Mouse (Mus musculus): ENCODE results near the gene Auts2. TPM values are rescaled to one million over a fixed set of nuclear protein-coding genes. Genes with fewer than 3 reads are reported as not detected.

Gene Auts2
- polyA plus RNA-seq, 1 experiment from 2014 or later: 47.7 TPM

- H3K36me3 ChIP-seq (ENCODE audit: control insufficient read depth, insufficient read depth, low read length): no peaks in the 10 kb centered on the region
- H3K4me3 ChIP-seq (ENCODE audit: low read depth, low read length): no peak overlapping the region
- H3K27me3 ChIP-seq (ENCODE audit: control insufficient read depth, insufficient read depth, low read length): no peaks in the 10 kb centered on the region
- ATAC-seq (ENCODE audit: insufficient number of reproducible peaks, insufficient read depth, low FRiP score, low read depth): no peak
- H3K4me2 ChIP-seq (replicated peaks; ENCODE audit: low read depth, low read length): no peak overlapping the region
- no peaks in the 10 kb centered on the region for H3K9me3 ChIP-seq (ENCODE audit: control insufficient read depth, low read depth, low read length)
- no peak overlapping the region for H3K9ac ChIP-seq (replicated peaks; ENCODE audit: low read depth, low read length)
- no peaks in the 10 kb centered on the region for H3K4me1 ChIP-seq (ENCODE audit: control insufficient read depth, insufficient read depth, low read length)
- no peak overlapping the region for H3K27ac ChIP-seq (ENCODE audit: low read length)
These were observed 746.1 kb downstream of the Auts2 start for GRCm38 (mm10) chr5:131797044-131797443.

GRCm38 (mm10) chr5:131794411-131795133, 748.6 kb downstream of the Auts2 start:
- H3K4me2 ChIP-seq (replicated peaks; ENCODE audit: low read depth, low read length): no peak overlapping the region
- 57% methylated on average over 18 of the region's 18 CpGs for WGBS
- no peaks in the 10 kb centered on the region for H3K4me1 ChIP-seq (ENCODE audit: control insufficient read depth, insufficient read depth, low read length)
- no peak for ATAC-seq (ENCODE audit: insufficient number of reproducible peaks, insufficient read depth, low FRiP score, low read depth)
- H3K9me3 ChIP-seq (ENCODE audit: control insufficient read depth, low read depth, low read length): no peaks in the 10 kb centered on the region
- no peak overlapping the region for H3K4me3 ChIP-seq (ENCODE audit: low read depth, low read length)
- H3K36me3 ChIP-seq (ENCODE audit: control insufficient read depth, insufficient read depth, low read length): no peaks in the 10 kb centered on the region
- no peaks in the 10 kb centered on the region for H3K27me3 ChIP-seq (ENCODE audit: control insufficient read depth, insufficient read depth, low read length)
- no peak overlapping the region for H3K9ac ChIP-seq (replicated peaks; ENCODE audit: low read depth, low read length)
- H3K27ac ChIP-seq (ENCODE audit: low read length): no peak overlapping the region

- no peak overlapping the region for H3K4me2 ChIP-seq (replicated peaks; ENCODE audit: low read depth, low read length)
- no peaks in the 10 kb centered on the region for H3K4me1 ChIP-seq (ENCODE audit: control insufficient read depth, insufficient read depth, low read length)
- H3K27ac ChIP-seq (ENCODE audit: low read length): no peak overlapping the region
- H3K27me3 ChIP-seq (ENCODE audit: control insufficient read depth, insufficient read depth, low read length): no peaks in the 10 kb centered on the region
- H3K36me3 ChIP-seq (ENCODE audit: control insufficient read depth, insufficient read depth, low read length): no peaks in the 10 kb centered on the region
- no peak overlapping the region for H3K4me3 ChIP-seq (ENCODE audit: low read depth, low read length)
- WGBS: 65% methylated on average over 8 of the region's 8 CpGs
- no peak for ATAC-seq (ENCODE audit: insufficient number of reproducible peaks, insufficient read depth, low FRiP score, low read depth)
- H3K9ac ChIP-seq (replicated peaks; ENCODE audit: low read depth, low read length): no peak overlapping the region
- H3K9me3 ChIP-seq (ENCODE audit: control insufficient read depth, low read depth, low read length): no peaks in the 10 kb centered on the region
These were observed 753.5 kb downstream of the Auts2 start for GRCm38 (mm10) chr5:131789601-131790000.

GRCm38 (mm10) chr5:131788008-131788407, 755.1 kb downstream of the Auts2 start:
- Histone ChIP-seq H3K36me3 (ENCODE audit: control insufficient read depth, insufficient read depth, low read length) (no peaks in the 10 kb centered on the region), H3K27me3 (ENCODE audit: control insufficient read depth, insufficient read depth, low read length) (no peaks in the 10 kb centered on the region), H3K4me1 (ENCODE audit: control insufficient read depth, insufficient read depth, low read length) (no peaks in the 10 kb centered on the region), H3K4me2 (replicated peaks; ENCODE audit: low read depth, low read length) (no peak overlapping the region), H3K4me3 (ENCODE audit: low read depth, low read length) (no peak overlapping the region), H3K9ac (replicated peaks; ENCODE audit: low read depth, low read length) (no peak overlapping the region), H3K9me3 (ENCODE audit: control insufficient read depth, low read depth, low read length) (no peaks in the 10 kb centered on the region), H3K27ac (ENCODE audit: low read length) (no peak overlapping the region)
- ATAC-seq (ENCODE audit: insufficient number of reproducible peaks, insufficient read depth, low FRiP score, low read depth): no peak
- WGBS: 75% methylated on average over 6 of the region's 6 CpGs

- Histone ChIP-seq H3K27me3 (ENCODE audit: control insufficient read depth, insufficient read depth, low read length) (no peaks in the 10 kb centered on the region), H3K4me1 (ENCODE audit: control insufficient read depth, insufficient read depth, low read length) (no peaks in the 10 kb centered on the region), H3K4me2 (replicated peaks; ENCODE audit: low read depth, low read length) (no peak overlapping the region), H3K27ac (ENCODE audit: low read length) (no peak overlapping the region), H3K36me3 (ENCODE audit: control insufficient read depth, insufficient read depth, low read length) (no peaks in the 10 kb centered on the region), H3K9ac (replicated peaks; ENCODE audit: low read depth, low read length) (no peak overlapping the region), H3K4me3 (ENCODE audit: low read depth, low read length) (no peak overlapping the region), H3K9me3 (ENCODE audit: control insufficient read depth, low read depth, low read length) (no peaks in the 10 kb centered on the region)
- 71% methylated on average over 3 of the region's 3 CpGs for WGBS
- ATAC-seq (ENCODE audit: insufficient number of reproducible peaks, insufficient read depth, low FRiP score, low read depth): no peak
These were observed 759.9 kb downstream of the Auts2 start for GRCm38 (mm10) chr5:131783241-131783640.

- no peaks in the 10 kb centered on the region for H3K36me3 ChIP-seq (ENCODE audit: control insufficient read depth, insufficient read depth, low read length)
- no peaks in the 10 kb centered on the region for H3K27me3 ChIP-seq (ENCODE audit: control insufficient read depth, insufficient read depth, low read length)
- 88% methylated on average over 14 of the region's 14 CpGs for WGBS
- H3K27ac ChIP-seq (ENCODE audit: low read length): no peak overlapping the region
- no peaks in the 10 kb centered on the region for H3K9me3 ChIP-seq (ENCODE audit: control insufficient read depth, low read depth, low read length)
- H3K4me1 ChIP-seq (ENCODE audit: control insufficient read depth, insufficient read depth, low read length): no peaks in the 10 kb centered on the region
- no peak overlapping the region for H3K9ac ChIP-seq (replicated peaks; ENCODE audit: low read depth, low read length)
- no peak for ATAC-seq (ENCODE audit: insufficient number of reproducible peaks, insufficient read depth, low FRiP score, low read depth)
- H3K4me2 ChIP-seq (replicated peaks; ENCODE audit: low read depth, low read length): no peak overlapping the region
- H3K4me3 ChIP-seq (ENCODE audit: low read depth, low read length): no peak overlapping the region
These were observed 762.1 kb downstream of the Auts2 start for GRCm38 (mm10) chr5:131781063-131781462.

GRCm38 (mm10) chr5:131779171-131779570, 764.0 kb downstream of the Auts2 start:
- ATAC-seq (ENCODE audit: insufficient number of reproducible peaks, insufficient read depth, low FRiP score, low read depth): no peak
- H3K9ac ChIP-seq (replicated peaks; ENCODE audit: low read depth, low read length): no peak overlapping the region
- H3K4me3 ChIP-seq (ENCODE audit: low read depth, low read length): no peak overlapping the region
- H3K4me2 ChIP-seq (replicated peaks; ENCODE audit: low read depth, low read length): no peak overlapping the region
- no peaks in the 10 kb centered on the region for H3K27me3 ChIP-seq (ENCODE audit: control insufficient read depth, insufficient read depth, low read length)
- no peaks in the 10 kb centered on the region for H3K36me3 ChIP-seq (ENCODE audit: control insufficient read depth, insufficient read depth, low read length)
- H3K27ac ChIP-seq (ENCODE audit: low read length): no peak overlapping the region
- no peaks in the 10 kb centered on the region for H3K4me1 ChIP-seq (ENCODE audit: control insufficient read depth, insufficient read depth, low read length)
- H3K9me3 ChIP-seq (ENCODE audit: control insufficient read depth, low read depth, low read length): no peaks in the 10 kb centered on the region

GRCm38 (mm10) chr5:131775672-131776071, 767.5 kb downstream of the Auts2 start:
- ATAC-seq (ENCODE audit: insufficient number of reproducible peaks, insufficient read depth, low FRiP score, low read depth): no peak
- H3K9me3 ChIP-seq (ENCODE audit: control insufficient read depth, low read depth, low read length): no peaks in the 10 kb centered on the region
- H3K4me1 ChIP-seq (ENCODE audit: control insufficient read depth, insufficient read depth, low read length): no peaks in the 10 kb centered on the region
- no peak overlapping the region for H3K4me2 ChIP-seq (replicated peaks; ENCODE audit: low read depth, low read length)
- H3K9ac ChIP-seq (replicated peaks; ENCODE audit: low read depth, low read length): no peak overlapping the region
- no peak overlapping the region for H3K27ac ChIP-seq (ENCODE audit: low read length)
- WGBS: 78% methylated on average over 5 of the region's 5 CpGs
- H3K27me3 ChIP-seq (ENCODE audit: control insufficient read depth, insufficient read depth, low read length): no peaks in the 10 kb centered on the region
- H3K4me3 ChIP-seq (ENCODE audit: low read depth, low read length): no peak overlapping the region
- H3K36me3 ChIP-seq (ENCODE audit: control insufficient read depth, insufficient read depth, low read length): no peaks in the 10 kb centered on the region

GRCm38 (mm10) chr5:131775222-131775621, 767.9 kb downstream of the Auts2 start:
- Histone ChIP-seq H3K36me3 (ENCODE audit: control insufficient read depth, insufficient read depth, low read length) (no peaks in the 10 kb centered on the region), H3K4me2 (replicated peaks; ENCODE audit: low read depth, low read length) (no peak overlapping the region), H3K27me3 (ENCODE audit: control insufficient read depth, insufficient read depth, low read length) (no peaks in the 10 kb centered on the region), H3K9ac (replicated peaks; ENCODE audit: low read depth, low read length) (no peak overlapping the region), H3K4me3 (ENCODE audit: low read depth, low read length) (no peak overlapping the region), H3K27ac (ENCODE audit: low read length) (no peak overlapping the region), H3K4me1 (ENCODE audit: control insufficient read depth, insufficient read depth, low read length) (no peaks in the 10 kb centered on the region), H3K9me3 (ENCODE audit: control insufficient read depth, low read depth, low read length) (no peaks in the 10 kb centered on the region)
- ATAC-seq (ENCODE audit: insufficient number of reproducible peaks, insufficient read depth, low FRiP score, low read depth): no peak
- WGBS: 68% methylated on average over 12 of the region's 12 CpGs

Measured in stomach, embryonic 14.5 days (tissue).